Mouse (Mus musculus) midbrain, embryonic 16.5 days (tissue): ENCODE measurements around the gene Ccdc24. TPM values are rescaled to one million over a fixed set of nuclear protein-coding genes. Genes with fewer than 3 reads are reported as not detected.

Experiments
- ATAC-seq: fragments of 200-750 bp; cut with Nextera tagmentation; 2 replicates; pipeline ENCODE4 v1.8.0; 2017; ENCODE audit warnings: moderate TSS enrichment
- H3K27ac ChIP-seq: fragments of 300-500 bp; sonication (generic); 2 replicates; pipeline ENCODE4 v1.5.1; 2014; ENCODE audit warnings: mild to moderate bottlenecking, low read length, mixed read lengths
- H3K27me3 ChIP-seq: fragments of 300-500 bp; sonication (generic); 2 replicates; pipeline ENCODE4 v1.6.1; 2014; ENCODE audit warnings: low read depth, low read length, mixed read lengths; ENCODE audit not compliant: control insufficient read depth, insufficient read depth
- H3K36me3 ChIP-seq: fragments of 300-500 bp; sonication (generic); 2 replicates; pipeline ENCODE4 v1.6.1; 2014; ENCODE audit warnings: mild to moderate bottlenecking, low read length, moderate library complexity, mixed read lengths; ENCODE audit not compliant: control insufficient read depth, insufficient read depth
- H3K4me1 ChIP-seq: fragments of 300-500 bp; sonication (generic); 2 replicates; pipeline ENCODE4 v1.6.1; 2014; ENCODE audit warnings: mild to moderate bottlenecking, low read length, mixed read lengths; ENCODE audit not compliant: control insufficient read depth, insufficient read depth
- H3K4me2 ChIP-seq: fragments of 300-500 bp; sonication (generic); 2 replicates; pipeline ENCODE4 v1.6.1; 2014; ENCODE audit warnings: mild to moderate bottlenecking, low read length, mixed read lengths
- H3K4me3 ChIP-seq: fragments of 300-500 bp; sonication (generic); 2 replicates; pipeline ENCODE4 v1.5.1; 2014; ENCODE audit warnings: low read depth, mild to moderate bottlenecking, low read length, moderate library complexity, mixed read lengths
- H3K9ac ChIP-seq: fragments of 300-500 bp; sonication (generic); 2 replicates; pipeline ENCODE4 v1.6.1; 2014; ENCODE audit warnings: low read depth, low read length, mixed read lengths
- H3K9me3 ChIP-seq: fragments of 300-500 bp; sonication (generic); replicated peaks from 2 replicates; pipeline ENCODE4 v1.6.1; 2014; ENCODE audit warnings: mild to moderate bottlenecking, low read length, mixed read lengths; ENCODE audit not compliant: control insufficient read depth, poor library complexity, severe bottlenecking
- WGBS: fragments of 180-500 bp; shearing (Covaris S2); extraction: QIAGEN DNeasy Blood & Tissue Kit; methylation state at CpG from one replicate; pipeline ENCODE4 v1.1.7; 2014; 5-methylcytosine and 5-hydroxymethylcytosine counted together
- polyA plus RNA-seq: library from polyadenylated mRNA; unstranded; fragments of >200 nt; fragmentation: Nextera tagmentation; extraction: Ambion mirVana; gene quantifications from 2 replicates; pipeline ENCODE4 v1.2.1, GENCODE M21; 2015

The Ccdc24 gene
- polyA plus RNA-seq, 1 experiment from 2014 or later = 2.4 TPM

DNA sequence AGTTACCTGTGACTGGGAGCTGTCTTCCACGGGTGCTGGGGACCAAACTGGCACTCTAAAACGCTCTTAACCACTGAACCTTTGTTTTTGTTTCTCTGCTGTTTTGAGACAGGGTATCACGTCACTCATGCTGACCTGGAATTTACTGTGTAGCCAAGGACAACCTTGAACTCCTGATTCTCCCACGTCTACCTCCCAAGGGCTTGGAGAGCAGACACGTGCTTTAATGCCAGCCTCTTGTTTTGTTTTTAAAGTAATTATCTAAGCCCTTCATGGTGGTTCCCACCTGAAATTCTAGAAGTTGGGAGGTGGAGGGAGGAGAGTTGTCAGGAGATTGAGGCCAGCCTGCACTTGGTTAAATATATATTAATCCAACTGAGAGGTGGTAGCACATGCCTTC lies 55.6 kb downstream of the Ccdc24 start:
- 77% methylated on average over 5 of the region's 5 CpGs for WGBS
- no peaks in the 10 kb centered on the region for H3K27me3 ChIP-seq
- H3K4me2 ChIP-seq = no peak overlapping the region
- H3K9ac ChIP-seq = no peak overlapping the region
- no peak overlapping the region for H3K27ac ChIP-seq
- no peaks in the 10 kb centered on the region for H3K9me3 ChIP-seq
- ATAC-seq = no peak
- H3K36me3 ChIP-seq = no peaks in the 10 kb centered on the region
- H3K4me3 ChIP-seq = no peak overlapping the region
- no peaks in the 10 kb centered on the region for H3K4me1 ChIP-seq

Other genes starting within 250 kb of the Ccdc24 start
- gene Dmap1, start 190.3 kb downstream of the Ccdc24 start, polyA plus RNA-seq = 81.9 and 83.3 TPM in 2 replicates
- gene Gm12845, start 148.1 kb downstream of the Ccdc24 start, polyA plus RNA-seq = not detected in 2 replicates
- gene Klf17, start 106.9 kb downstream of the Ccdc24 start, polyA plus RNA-seq = not detected in 2 replicates
- 32.2 and 45.9 TPM in 2 replicates for gene Slc6a9, start 38.1 kb downstream of the Ccdc24 start, polyA plus RNA-seq
- gene B4galt2, start 10.9 kb upstream of the Ccdc24 start, polyA plus RNA-seq = 58.8 and 65.5 TPM in 2 replicates
- gene Atp6v0b, start 14.8 kb upstream of the Ccdc24 start, polyA plus RNA-seq = 581 and 673 TPM in 2 replicates
- 21.2 and 23.1 TPM in 2 replicates for gene Dph2, start 19.5 kb upstream of the Ccdc24 start, polyA plus RNA-seq
- 66.9 and 69.5 TPM in 2 replicates for gene Ipo13, start 42.4 kb upstream of the Ccdc24 start, polyA plus RNA-seq
- gene Artn, start 57.2 kb upstream of the Ccdc24 start, polyA plus RNA-seq = 0.75 and 0.92 TPM in 2 replicates